Mouse (Mus musculus): ENCODE data around the gene Mex3b.

- no peak for TF ChIP-seq GATA1 (IDR thresholded peaks at IDR 0.05; ENCODE audit: low read length)
- TF ChIP-seq TAL1 (IDR thresholded peaks at IDR 0.05; ENCODE audit: low read length) = no peak
Measured at GRCm38 (mm10) chr7:82880700-82881099, 13.6 kb downstream of the Mex3b start.
